Mouse (Mus musculus): ENCODE measurements around the gene Pth2. TPM values are rescaled to one million over a fixed set of nuclear protein-coding genes. Genes with fewer than 3 reads are reported as not detected.

The Pth2 gene
- total RNA-seq (2012; rRNA removed), result 0.54 TPM in 1 of 2 replicates, not detected in the other

- in situ Hi-C loops (cut with MboI; ENCODE audit: low sequenced_read_pairs in 2 of 2, unreplicated experiment in 2 of 2), result no loop called here
- H3K4me1 ChIP-seq (ENCODE audit: control insufficient read depth in 2 of 2, insufficient read depth in 2 of 2, low read length in 2 of 2, poor library complexity in 1 of 2), result peaks cover 0 to 15% of the 10 kb centered on the region in 2 experiments; a peak in 2 of 4 replicates
- peak within 1 kb of the TSS; percentile 54; the same call in 1 of the 2 replicates for H3K9ac ChIP-seq (ENCODE audit: insufficient read depth, low read depth, low read length, poor library complexity, severe bottlenecking)
- H3K27ac ChIP-seq (ENCODE audit: insufficient read depth, low read depth, low read length, poor library complexity, severe bottlenecking), result no peak within 1 kb of the TSS
- TF ChIP-seq ZC3H11A (IDR thresholded peaks at IDR 0.05; ENCODE audit: borderline replicate concordance, low read depth, low read length), result no peak
- no peak for TF ChIP-seq CHD2 (IDR thresholded peaks at IDR 0.05; ENCODE audit: low read depth, low read length)
- TF ChIP-seq HCFC1 (IDR thresholded peaks at IDR 0.05; ENCODE audit: borderline replicate concordance, insufficient read depth, low read length), result no peak
- no peak for TF ChIP-seq ZNF384 (IDR thresholded peaks at IDR 0.05; ENCODE audit: low read depth, low read length)
- TF ChIP-seq MAFK (IDR thresholded peaks at IDR 0.05; ENCODE audit: insufficient read depth, low read depth, low read length), result no peak
- H3K4me3 ChIP-seq (ENCODE audit: insufficient read depth in 1 of 2, low read depth in 1 of 2, low read length in 2 of 2, poor library complexity in 1 of 2, severe bottlenecking in 1 of 2), result peak within 1 kb of the TSS; percentile 64 to 76
- no peaks in the 10 kb centered on the region for H3K36me3 ChIP-seq (ENCODE audit: control insufficient read depth, insufficient read depth, low read length, poor library complexity, severe bottlenecking)
- H3K9me3 ChIP-seq (ENCODE audit: control insufficient read depth, insufficient read depth, low read depth, low read length), result no peaks in the 10 kb centered on the region
- no peak for DNase-seq (ENCODE audit: low read depth, low spot score)
Observed at GRCm38 (mm10) chr7:45180896-45181477, at the start of gene Pth2. TSS of gene Pth2 (plus strand) at chr7:45180995.

- H3K9ac ChIP-seq (ENCODE audit: insufficient read depth, low read depth, low read length, poor library complexity, severe bottlenecking), result peak overlapping the region; percentile 64; the same call in 1 of the 2 replicates
- no peak overlapping the region for H3K27ac ChIP-seq (ENCODE audit: insufficient read depth, low read depth, low read length, poor library complexity, severe bottlenecking)
- peaks cover 0 to 18% of the 10 kb centered on the region in 2 experiments; a peak in 1 of 4 replicates for H3K4me1 ChIP-seq (ENCODE audit: control insufficient read depth in 2 of 2, insufficient read depth in 2 of 2, low read length in 2 of 2, poor library complexity in 1 of 2)
- DNase-seq (ENCODE audit: low read depth, low spot score), result no peak
- H3K4me3 ChIP-seq (ENCODE audit: insufficient read depth in 1 of 2, low read depth in 1 of 2, low read length in 2 of 2, poor library complexity in 1 of 2, severe bottlenecking in 1 of 2), result peak overlapping the region in 1 of 2 experiments; percentile 44; a peak in 2 of 4 replicates
- in situ Hi-C loops (cut with MboI; ENCODE audit: low sequenced_read_pairs in 2 of 2, unreplicated experiment in 2 of 2), result loop anchor here in 1 of 2 experiments (5.0 kb wide), 1 partner anchor 55 kb away; no protein-coding TSS in a partner anchor
- peaks cover 15% of the 10 kb centered on the region for H3K36me3 ChIP-seq (ENCODE audit: control insufficient read depth, insufficient read depth, low read length, poor library complexity, severe bottlenecking)
- no peaks in the 10 kb centered on the region for H3K9me3 ChIP-seq (ENCODE audit: control insufficient read depth, insufficient read depth, low read depth, low read length)
- TF ChIP-seq ZC3H11A (IDR thresholded peaks at IDR 0.05; ENCODE audit: borderline replicate concordance, low read depth, low read length) (no peak), CHD2 (IDR thresholded peaks at IDR 0.05; ENCODE audit: low read depth, low read length) (no peak), ZNF384 (IDR thresholded peaks at IDR 0.05; ENCODE audit: low read depth, low read length) (no peak), MAFK (IDR thresholded peaks at IDR 0.05; ENCODE audit: insufficient read depth, low read depth, low read length) (no peak), HCFC1 (IDR thresholded peaks at IDR 0.05; ENCODE audit: borderline replicate concordance, insufficient read depth, low read length) (no peak)
Observed at GRCm38 (mm10) chr7:45131850-45132249, 48.9 kb upstream of the Pth2 start.

DNA sequence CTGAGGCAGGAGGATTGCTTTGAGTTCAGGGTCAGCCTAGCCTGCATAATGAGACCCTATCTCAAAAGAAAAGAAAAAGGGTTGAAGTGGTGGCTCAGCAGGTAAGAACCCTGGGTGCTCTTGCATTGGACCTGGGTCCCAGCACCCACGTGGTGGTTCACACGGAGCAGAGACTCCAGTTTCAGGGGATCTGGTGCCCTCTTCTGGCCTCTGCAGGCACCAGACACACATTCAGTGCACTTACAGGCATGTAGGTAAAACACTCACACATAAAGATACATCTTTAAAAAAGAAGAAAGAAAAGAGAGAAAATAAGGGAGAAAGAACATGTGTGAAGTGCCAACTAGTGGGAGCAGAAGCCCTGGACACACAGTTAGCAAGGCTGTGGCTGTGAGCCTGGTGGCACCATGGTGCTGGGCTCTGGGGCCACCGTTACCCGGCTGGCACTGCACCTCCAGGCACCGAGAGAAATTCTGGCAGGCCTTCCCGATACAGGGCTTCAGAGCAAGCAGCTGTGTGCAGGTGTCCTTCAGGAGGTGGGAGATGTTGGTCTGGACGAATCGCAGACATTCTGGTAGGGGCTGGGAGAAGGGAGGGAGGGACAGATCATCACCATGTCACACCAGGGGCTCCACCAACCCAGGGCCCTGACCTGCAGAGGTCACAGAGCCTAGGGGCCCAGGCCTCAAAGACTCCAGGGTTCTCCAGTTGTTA lies 47.2 kb upstream of the Pth2 start:
- no peak overlapping the region for H3K9ac ChIP-seq (ENCODE audit: insufficient read depth, low read depth, low read length, poor library complexity, severe bottlenecking)
- in situ Hi-C loops (cut with MboI; ENCODE audit: low sequenced_read_pairs in 2 of 2, unreplicated experiment in 2 of 2), result loop anchor here in 1 of 2 experiments (5.0 kb wide), 1 partner anchor 56 kb away; no protein-coding TSS in a partner anchor
- H3K4me1 ChIP-seq (ENCODE audit: control insufficient read depth in 2 of 2, insufficient read depth in 2 of 2, low read length in 2 of 2, poor library complexity in 1 of 2), result peaks cover 0 to 18% of the 10 kb centered on the region in 2 experiments; a peak in 1 of 4 replicates
- H3K9me3 ChIP-seq (ENCODE audit: control insufficient read depth, insufficient read depth, low read depth, low read length), result no peaks in the 10 kb centered on the region
- no peak overlapping the region for H3K4me3 ChIP-seq (ENCODE audit: insufficient read depth in 1 of 2, low read depth in 1 of 2, low read length in 2 of 2, poor library complexity in 1 of 2, severe bottlenecking in 1 of 2)
- H3K36me3 ChIP-seq (ENCODE audit: control insufficient read depth, insufficient read depth, low read length, poor library complexity, severe bottlenecking), result no peaks in the 10 kb centered on the region
- no peak for DNase-seq (ENCODE audit: low read depth, low spot score)
- TF ChIP-seq HCFC1 (IDR thresholded peaks at IDR 0.05; ENCODE audit: borderline replicate concordance, insufficient read depth, low read length) (no peak), MAFK (IDR thresholded peaks at IDR 0.05; ENCODE audit: insufficient read depth, low read depth, low read length) (no peak), CHD2 (IDR thresholded peaks at IDR 0.05; ENCODE audit: low read depth, low read length) (no peak), ZC3H11A (IDR thresholded peaks at IDR 0.05; ENCODE audit: borderline replicate concordance, low read depth, low read length) (no peak), ZNF384 (IDR thresholded peaks at IDR 0.05; ENCODE audit: low read depth, low read length) (no peak)
- no peak overlapping the region for H3K27ac ChIP-seq (ENCODE audit: insufficient read depth, low read depth, low read length, poor library complexity, severe bottlenecking)

GRCm38 (mm10) chr7:45134544-45135026 lies 46.2 kb upstream of the Pth2 start:
- Histone ChIP-seq H3K9me3 (ENCODE audit: control insufficient read depth, insufficient read depth, low read depth, low read length) (no peaks in the 10 kb centered on the region), H3K36me3 (ENCODE audit: control insufficient read depth, insufficient read depth, low read length, poor library complexity, severe bottlenecking) (no peaks in the 10 kb centered on the region), H3K4me1 (ENCODE audit: control insufficient read depth in 2 of 2, insufficient read depth in 2 of 2, low read length in 2 of 2, poor library complexity in 1 of 2) (peaks cover 0 to 19% of the 10 kb centered on the region in 2 experiments; a peak in 1 of 4 replicates), H3K9ac (ENCODE audit: insufficient read depth, low read depth, low read length, poor library complexity, severe bottlenecking) (no peak overlapping the region), H3K4me3 (ENCODE audit: insufficient read depth in 1 of 2, low read depth in 1 of 2, low read length in 2 of 2, poor library complexity in 1 of 2, severe bottlenecking in 1 of 2) (no peak overlapping the region), H3K27ac (ENCODE audit: insufficient read depth, low read depth, low read length, poor library complexity, severe bottlenecking) (no peak overlapping the region)
- in situ Hi-C loops (cut with MboI; ENCODE audit: low sequenced_read_pairs in 2 of 2, unreplicated experiment in 2 of 2), result loop anchor here in 1 of 2 experiments (5.0 kb wide), 1 partner anchor 57 kb away; no protein-coding TSS in a partner anchor
- peak; percentile 95 for DNase-seq (ENCODE audit: low read depth, low spot score)
- TF ChIP-seq ZC3H11A (IDR thresholded peaks at IDR 0.05; ENCODE audit: borderline replicate concordance, low read depth, low read length) (no peak), HCFC1 (IDR thresholded peaks at IDR 0.05; ENCODE audit: borderline replicate concordance, insufficient read depth, low read length) (no peak), MAFK (IDR thresholded peaks at IDR 0.05; ENCODE audit: insufficient read depth, low read depth, low read length) (no peak), ZNF384 (IDR thresholded peaks at IDR 0.05; ENCODE audit: low read depth, low read length) (no peak), CHD2 (IDR thresholded peaks at IDR 0.05; ENCODE audit: low read depth, low read length) (no peak)

Data from ES-E14 (cell line).